Mouse (Mus musculus) liver, embryonic 16.5 days (tissue): ENCODE data around the gene Fam171a1. TPM values are rescaled to one million over a fixed set of nuclear protein-coding genes. Genes with fewer than 3 reads are reported as not detected.

Source experiments
- ATAC-seq: fragments of 200-750 bp; cut with Nextera tagmentation; 2 replicates; pipeline ENCODE4 v1.8.0; 2017; ENCODE audit warnings: low read depth, mild to moderate bottlenecking, moderate number of reproducible peaks, moderate library complexity
- H3K27ac ChIP-seq: fragments of 300-500 bp; sonication (generic); 2 replicates; pipeline ENCODE4 v1.5.1; 2014; ENCODE audit warnings: mild to moderate bottlenecking, low read length
- H3K27me3 ChIP-seq: fragments of 300-500 bp; sonication (generic); 2 replicates; pipeline ENCODE4 v1.6.1; 2014; ENCODE audit warnings: low read depth, low read length, mixed read lengths; ENCODE audit not compliant: control insufficient read depth, insufficient read depth
- H3K36me3 ChIP-seq: fragments of 300-500 bp; sonication (generic); 2 replicates; pipeline ENCODE4 v1.6.1; 2014; ENCODE audit warnings: mild to moderate bottlenecking; ENCODE audit not compliant: control insufficient read depth, insufficient read depth
- H3K4me1 ChIP-seq: fragments of 300-500 bp; sonication (generic); 2 replicates; pipeline ENCODE4 v1.6.1; 2014; ENCODE audit warnings: low read depth, low read length, mixed read lengths; ENCODE audit not compliant: control insufficient read depth
- H3K4me2 ChIP-seq: fragments of 300-500 bp; sonication (generic); 2 replicates; pipeline ENCODE4 v1.6.1; 2014; ENCODE audit warnings: low read depth, low read length, mixed read lengths
- H3K4me3 ChIP-seq: fragments of 300-500 bp; sonication (generic); 2 replicates; pipeline ENCODE4 v1.5.1; 2014; ENCODE audit warnings: low read depth, mild to moderate bottlenecking, low read length
- H3K9ac ChIP-seq: fragments of 300-500 bp; sonication (generic); 2 replicates; pipeline ENCODE4 v1.6.1; 2014; ENCODE audit warnings: low read depth, low read length
- H3K9me3 ChIP-seq: fragments of 300-500 bp; sonication (generic); replicated peaks from 2 replicates; pipeline ENCODE4 v1.6.1; 2016; ENCODE audit warnings: low read length; ENCODE audit not compliant: control insufficient read depth
- WGBS: fragments of 180-500 bp; shearing (Covaris S2); extraction: QIAGEN DNeasy Blood & Tissue Kit; methylation state at CpG from one replicate; pipeline ENCODE4 v1.1.7; 2014; ENCODE audit not compliant: insufficient replicate concordance; 5-methylcytosine and 5-hydroxymethylcytosine counted together
- polyA plus RNA-seq: library from polyadenylated mRNA; unstranded; fragments of >200 nt; fragmentation: Nextera tagmentation; extraction: Ambion mirVana; gene quantifications from 2 replicates; pipeline ENCODE4 v1.2.1, GENCODE M21; 2015

Fam171a1 gene
- polyA plus RNA-seq, 1 experiment from 2014 or later = 2.6 TPM

DNA sequence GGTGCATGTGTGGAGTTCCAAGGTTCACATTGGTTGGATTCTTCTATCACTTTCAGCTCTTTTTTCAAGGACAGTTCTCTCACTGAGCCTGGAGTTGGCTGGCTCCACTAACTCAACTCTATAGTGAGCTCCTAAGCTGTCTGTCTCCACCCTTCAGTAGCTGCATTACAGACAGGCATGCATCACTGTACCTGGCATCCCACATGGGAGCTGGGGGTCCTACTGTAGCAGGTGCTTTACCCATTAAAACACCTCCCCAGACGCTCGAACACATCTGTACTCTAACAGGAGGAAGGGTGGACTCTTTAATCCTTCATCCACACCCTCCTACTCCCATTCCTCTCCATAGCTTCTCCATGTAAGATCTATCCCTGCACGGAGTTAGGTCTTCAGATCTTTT lies 5.6 kb upstream of the Fam171a1 start:
- WGBS = 58% methylated on average over 3 of the region's 3 CpGs
- H3K27ac ChIP-seq = no peak overlapping the region
- no peaks in the 10 kb centered on the region for H3K9me3 ChIP-seq
- no peaks in the 10 kb centered on the region for H3K27me3 ChIP-seq
- no peaks in the 10 kb centered on the region for H3K36me3 ChIP-seq
- no peak overlapping the region for H3K4me3 ChIP-seq
- no peaks in the 10 kb centered on the region for H3K4me1 ChIP-seq
- H3K4me2 ChIP-seq = no peak overlapping the region
- no peak overlapping the region for H3K9ac ChIP-seq
- no peak for ATAC-seq

DNA sequence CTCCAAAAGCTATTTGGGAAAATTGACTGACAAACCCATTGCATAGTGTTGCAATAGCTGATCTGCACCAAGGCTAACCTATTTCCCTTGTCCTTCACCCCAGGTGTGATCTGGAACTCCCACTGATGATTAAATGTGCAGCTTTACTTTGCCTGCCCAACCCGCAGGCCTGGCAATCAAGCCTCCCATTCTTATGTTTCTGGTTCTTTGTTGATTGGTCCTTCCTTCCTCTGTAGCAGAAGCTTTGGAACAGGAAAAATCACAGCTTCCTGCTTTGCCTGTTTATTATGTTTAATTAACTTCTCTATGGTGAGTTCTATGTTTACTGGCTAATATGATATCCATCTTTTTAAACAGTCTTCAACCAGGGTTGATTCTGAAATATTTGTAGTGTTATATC lies 5.2 kb upstream of the Fam171a1 start:
- H3K27ac ChIP-seq = no peak overlapping the region
- H3K4me3 ChIP-seq = no peak overlapping the region
- H3K9ac ChIP-seq = no peak overlapping the region
- ATAC-seq = no peak
- no peaks in the 10 kb centered on the region for H3K9me3 ChIP-seq
- no peak overlapping the region for H3K4me2 ChIP-seq
- H3K4me1 ChIP-seq = no peaks in the 10 kb centered on the region
- no peaks in the 10 kb centered on the region for H3K27me3 ChIP-seq
- no peaks in the 10 kb centered on the region for H3K36me3 ChIP-seq
- 38% methylated on average over 1 of the region's 1 CpGs for WGBS

DNA sequence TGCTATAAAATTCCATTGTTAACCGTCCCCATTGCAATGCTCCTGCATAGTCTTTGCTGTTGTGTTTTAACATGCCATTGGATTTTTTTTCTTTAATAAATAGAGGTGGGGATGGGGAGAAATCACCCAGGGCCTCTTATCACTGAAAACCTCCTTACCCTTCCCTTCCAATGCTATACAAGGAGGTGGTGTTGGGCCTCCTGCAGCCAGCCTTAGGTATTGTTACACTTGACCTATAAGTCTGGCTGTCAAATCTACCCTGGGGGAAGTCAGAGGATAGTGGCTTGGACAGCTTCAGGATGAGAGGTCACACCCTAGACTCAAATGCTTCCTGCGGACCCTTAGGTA lies 3.8 kb downstream of the Fam171a1 start:
- WGBS = 23% methylated on average over 2 of the region's 2 CpGs
- peaks cover 15% of the 10 kb centered on the region for H3K27me3 ChIP-seq
- H3K4me2 ChIP-seq = peak overlapping the region; percentile 72
- no peaks in the 10 kb centered on the region for H3K36me3 ChIP-seq
- H3K27ac ChIP-seq = no peak overlapping the region
- no peak overlapping the region for H3K9ac ChIP-seq
- ATAC-seq = no peak
- H3K4me3 ChIP-seq = peak overlapping the region; percentile 66
- H3K9me3 ChIP-seq = no peaks in the 10 kb centered on the region
- no peaks in the 10 kb centered on the region for H3K4me1 ChIP-seq

DNA sequence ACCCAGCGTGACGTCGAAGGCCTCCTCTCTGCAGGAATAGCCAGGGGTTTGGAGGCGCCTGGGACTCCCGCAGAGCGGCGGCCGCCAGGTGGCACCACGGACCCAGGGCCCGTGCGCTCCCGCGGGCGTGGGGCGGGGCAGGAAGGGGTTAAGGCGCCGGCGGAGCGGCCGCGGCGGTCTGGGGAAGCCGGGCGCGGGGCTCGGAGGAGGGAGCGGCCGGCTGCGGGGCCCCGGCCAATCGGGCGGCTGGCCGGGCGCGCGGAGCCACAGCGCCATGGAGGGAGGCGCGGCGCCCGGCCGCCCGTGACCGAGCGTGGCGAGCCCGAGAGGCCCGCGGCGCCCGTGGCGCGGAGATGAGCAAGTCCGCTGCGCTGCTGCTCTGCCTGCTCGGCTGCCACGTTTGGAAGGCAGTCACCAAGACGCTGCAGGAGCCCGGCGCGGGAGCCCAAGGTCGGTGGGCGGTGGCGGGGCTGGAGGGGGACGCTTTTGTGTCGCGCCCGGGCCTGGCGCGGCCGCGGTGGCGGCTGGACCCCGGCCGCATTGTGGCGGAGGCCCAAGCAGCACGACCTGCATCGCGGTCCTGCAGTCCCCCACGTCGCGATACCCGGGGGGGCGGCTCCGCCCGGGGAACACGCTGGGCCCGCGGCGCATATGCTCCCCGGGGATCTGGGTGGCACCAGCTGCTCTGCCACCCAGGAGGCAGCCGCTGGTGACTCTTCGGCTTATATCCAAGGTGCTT lies 4.3 kb downstream of the Fam171a1 start:
- H3K4me1 ChIP-seq = no peaks in the 10 kb centered on the region
- H3K9ac ChIP-seq = peak overlapping the region; percentile 59
- H3K27ac ChIP-seq = no peak overlapping the region
- peak overlapping the region; percentile 66 for H3K4me3 ChIP-seq
- ATAC-seq = peak; percentile 77
- WGBS = 1% methylated on average over 62 of the region's 93 CpGs
- peak overlapping the region; percentile 72 for H3K4me2 ChIP-seq
- H3K9me3 ChIP-seq = no peaks in the 10 kb centered on the region
- no peaks in the 10 kb centered on the region for H3K36me3 ChIP-seq
- peaks cover 15% of the 10 kb centered on the region for H3K27me3 ChIP-seq

DNA sequence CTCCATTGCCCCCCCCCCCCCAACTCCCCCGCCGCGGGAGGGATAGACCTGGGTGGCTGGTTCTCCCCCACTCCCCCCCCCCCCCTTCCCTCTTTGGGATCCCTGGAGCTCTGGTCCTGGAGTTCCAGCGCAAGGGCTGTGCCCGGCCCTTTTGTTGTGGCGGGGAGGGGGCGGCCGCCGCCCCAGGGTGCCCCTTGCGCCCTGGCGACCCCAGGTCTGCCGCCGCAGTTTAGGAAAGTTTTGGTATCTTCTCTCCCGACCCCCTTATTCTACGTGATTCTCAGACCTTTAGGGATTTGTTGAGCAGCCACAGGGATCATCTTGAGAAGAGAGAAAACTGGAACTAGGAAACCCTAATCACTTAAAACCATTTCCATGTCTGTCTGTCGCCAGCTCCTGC lies 4.9 kb downstream of the Fam171a1 start:
- Histone ChIP-seq H3K4me1 (no peaks in the 10 kb centered on the region), H3K36me3 (no peaks in the 10 kb centered on the region), H3K27ac (no peak overlapping the region), H3K9ac (peak overlapping the region; percentile 59), H3K4me3 (peak overlapping the region; percentile 66), H3K27me3 (peaks cover 15% of the 10 kb centered on the region), H3K4me2 (peak overlapping the region; percentile 72), H3K9me3 (no peaks in the 10 kb centered on the region)
- 4% methylated on average over 12 of the region's 16 CpGs for WGBS
- no peak for ATAC-seq

DNA sequence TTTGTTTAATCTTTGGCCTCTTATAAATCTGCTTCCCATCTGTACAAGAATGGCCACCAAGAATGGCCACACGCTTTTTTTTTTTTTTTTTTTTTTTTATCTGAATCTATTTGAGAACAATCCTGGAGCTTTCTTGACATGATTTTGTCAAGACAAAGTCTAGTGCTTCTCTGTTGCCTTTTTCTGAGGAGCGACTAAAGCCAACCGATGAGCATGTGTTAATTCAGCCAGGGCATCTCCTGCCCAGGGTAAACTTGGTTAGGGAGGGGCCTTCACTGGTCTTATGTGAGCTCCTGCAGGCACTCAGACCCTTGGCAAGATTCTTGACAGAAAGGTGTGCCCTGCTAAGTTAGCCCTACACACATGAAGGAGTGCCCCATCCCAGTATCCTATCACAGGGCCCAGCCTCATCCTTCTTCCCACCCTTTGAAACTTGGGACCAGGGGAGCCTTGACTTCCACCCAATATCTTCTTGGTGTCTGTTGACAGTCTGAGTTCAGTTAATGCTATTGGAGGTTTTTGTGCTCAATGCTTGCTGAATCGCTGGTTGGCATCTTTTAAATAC lies 5.4 kb downstream of the Fam171a1 start:
- Histone ChIP-seq H3K27me3 (peaks cover 15% of the 10 kb centered on the region), H3K4me2 (peak overlapping the region; percentile 72; the same call in 1 of the 2 replicates), H3K27ac (no peak overlapping the region), H3K4me1 (no peaks in the 10 kb centered on the region), H3K9me3 (no peaks in the 10 kb centered on the region), H3K4me3 (peak overlapping the region; percentile 66; the same call in 1 of the 2 replicates), H3K36me3 (no peaks in the 10 kb centered on the region), H3K9ac (no peak overlapping the region)
- 28% methylated on average over 4 of the region's 4 CpGs for WGBS
- no peak for ATAC-seq

DNA sequence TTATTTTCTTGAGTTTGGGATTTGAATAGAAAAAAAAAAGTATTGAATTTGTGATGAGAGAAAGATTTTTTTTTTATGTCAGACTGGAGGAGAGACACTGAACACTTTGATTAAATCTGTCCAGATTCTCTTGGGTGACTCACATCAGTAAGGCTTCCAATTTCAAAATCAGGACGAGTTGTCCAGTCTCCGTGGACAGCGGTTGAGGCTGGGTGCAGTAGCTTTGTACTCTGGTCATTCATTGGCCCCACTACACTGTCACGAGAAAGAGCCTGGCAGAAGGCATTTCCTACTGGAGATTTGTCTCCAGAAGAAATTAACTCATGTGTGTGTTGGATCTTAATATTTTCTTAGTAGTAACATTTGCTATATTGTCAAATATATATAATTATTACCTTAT lies 8.5 kb downstream of the Fam171a1 start:
- Histone ChIP-seq H3K9ac (no peak overlapping the region), H3K27me3 (peaks cover 15% of the 10 kb centered on the region), H3K27ac (no peak overlapping the region), H3K9me3 (no peaks in the 10 kb centered on the region), H3K4me3 (no peak overlapping the region), H3K4me2 (no peak overlapping the region), H3K36me3 (no peaks in the 10 kb centered on the region), H3K4me1 (no peaks in the 10 kb centered on the region)
- 53% methylated on average over 4 of the region's 4 CpGs for WGBS
- ATAC-seq = no peak

DNA sequence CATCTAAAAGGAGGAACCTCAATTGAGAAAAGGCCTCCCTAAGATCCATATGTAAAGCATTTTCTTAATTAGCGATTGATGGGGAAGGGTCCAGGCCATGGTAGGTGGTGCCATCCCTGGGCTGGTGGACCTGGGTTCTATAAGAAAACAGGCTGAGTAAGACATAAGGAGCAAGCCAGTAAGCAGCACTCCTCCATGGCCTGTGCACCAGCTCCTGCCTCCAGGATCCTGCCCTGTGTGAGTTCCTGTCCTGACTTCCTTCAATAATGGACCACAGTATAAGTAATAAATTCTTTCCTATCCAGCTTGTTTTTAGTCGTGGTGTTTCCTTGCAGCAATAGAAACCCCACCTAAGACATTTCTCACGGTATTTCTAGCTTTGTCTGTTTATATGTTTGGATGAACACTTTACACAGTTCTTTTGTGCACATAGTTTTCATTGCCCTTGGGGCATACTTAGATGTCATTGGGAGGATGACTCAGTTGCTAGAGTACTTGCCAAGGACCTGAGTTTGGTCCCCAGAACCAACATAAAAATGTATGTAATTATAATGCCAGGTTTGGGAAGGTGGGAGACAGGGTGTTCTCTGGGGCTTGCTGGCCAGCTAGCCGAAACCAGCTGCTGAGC lies 13.3 kb downstream of the Fam171a1 start:
- H3K27me3 ChIP-seq = no peaks in the 10 kb centered on the region
- WGBS = 55% methylated on average over 4 of the region's 4 CpGs
- no peaks in the 10 kb centered on the region for H3K4me1 ChIP-seq
- no peak overlapping the region for H3K4me3 ChIP-seq
- no peaks in the 10 kb centered on the region for H3K36me3 ChIP-seq
- no peak for ATAC-seq
- no peak overlapping the region for H3K4me2 ChIP-seq
- no peak overlapping the region for H3K27ac ChIP-seq
- H3K9me3 ChIP-seq = no peaks in the 10 kb centered on the region
- no peak overlapping the region for H3K9ac ChIP-seq

DNA sequence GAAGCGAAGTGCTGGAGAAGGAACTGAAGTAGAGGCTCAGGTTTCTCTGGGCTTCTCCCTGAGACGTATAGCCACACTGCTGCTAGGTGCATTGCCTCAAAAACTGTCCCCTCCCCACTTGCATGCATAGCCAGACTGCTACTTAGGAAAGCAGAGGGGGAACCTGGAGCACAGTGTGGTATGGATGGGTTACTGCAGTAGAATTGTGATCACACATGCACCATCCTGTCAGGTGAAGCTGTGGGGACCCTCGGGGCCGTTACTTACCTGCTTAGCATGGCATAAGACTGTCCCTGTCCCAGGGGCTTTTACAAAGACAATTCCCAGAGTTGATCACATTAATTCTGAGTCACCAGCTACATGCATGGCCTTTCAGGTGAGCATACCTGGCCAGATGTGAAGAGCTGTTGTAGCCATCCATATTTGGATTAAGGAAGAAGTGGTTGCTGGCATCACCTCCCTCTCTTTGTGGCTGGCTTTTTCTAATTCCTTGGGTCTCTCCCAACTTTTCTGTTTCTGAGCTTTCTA lies 14.4 kb downstream of the Fam171a1 start:
- Histone ChIP-seq H3K36me3 (no peaks in the 10 kb centered on the region), H3K4me1 (no peaks in the 10 kb centered on the region), H3K27ac (no peak overlapping the region), H3K4me3 (no peak overlapping the region), H3K9ac (no peak overlapping the region), H3K9me3 (no peaks in the 10 kb centered on the region), H3K4me2 (no peak overlapping the region), H3K27me3 (no peaks in the 10 kb centered on the region)
- 58% methylated on average over 4 of the region's 4 CpGs for WGBS
- no peak for ATAC-seq
